Mouse (Mus musculus) liver, postnatal 0 days (tissue): ENCODE data around the gene Gm49711.

Experiments used
- CTCF ChIP-seq: sonication (generic); IDR thresholded peaks from 2 replicates; pipeline ENCODE4 v1.5.1; 2016; ENCODE audit warnings: antibody characterized with exemption, low read depth
- EP300 ChIP-seq: IDR thresholded peaks from 2 replicates; pipeline ENCODE4 v1.6.1; 2016; ENCODE audit warnings: antibody characterized with exemption, low read depth, mild to moderate bottlenecking

DNA sequence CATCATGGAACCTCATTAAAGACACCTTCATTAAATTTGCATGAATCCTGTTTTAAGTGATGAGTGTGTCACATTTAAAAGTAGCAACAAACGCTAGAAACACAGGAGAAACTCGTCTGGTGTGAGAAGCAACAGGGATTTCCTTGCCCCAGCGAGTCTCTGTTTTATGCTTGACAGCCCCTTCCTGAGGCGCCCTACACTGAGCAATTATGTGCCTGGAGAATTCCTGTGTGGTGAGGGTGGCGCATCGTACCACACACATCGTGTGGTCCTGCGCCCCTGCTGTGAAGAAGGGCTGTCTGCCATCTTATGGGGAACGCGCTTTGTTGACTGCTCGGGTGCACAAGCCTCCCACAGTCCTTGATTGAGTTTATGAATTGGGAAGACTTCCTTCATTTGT is 162.6 kb downstream of the Gm49711 start:
- TF ChIP-seq EP300 (no peak), CTCF (no peak)
